Mouse (Mus musculus): Measurements from ENCODE around the gene Tiam2. TPM values are rescaled to one million over a fixed set of nuclear protein-coding genes. Genes with fewer than 3 reads are reported as not detected.

Tiam2 gene
- total and polyA plus RNA-seq, 3 experiments: 0.42 to 1.9 TPM; not detected in 1

- Histone ChIP-seq H3K4me3 (ENCODE audit: control insufficient read depth in 1 of 2, insufficient read depth in 1 of 2, low read depth in 2 of 2, low read length in 2 of 2) (no peak overlapping the region), H3K4me1 (ENCODE audit: control insufficient read depth in 1 of 2, insufficient read depth in 2 of 2, low read length in 2 of 2) (no peaks in the 10 kb centered on the region), H3K9ac (ENCODE audit: control insufficient read depth, low read depth, low read length, poor library complexity, severe bottlenecking) (no peak overlapping the region), H3K27ac (ENCODE audit: control insufficient read depth, low read depth, low read length) (no peak overlapping the region), H3K36me3 (ENCODE audit: control insufficient read depth in 1 of 2, insufficient read depth in 2 of 2, low read length in 2 of 2) (no peaks in the 10 kb centered on the region), H3K79me2 (ENCODE audit: control insufficient read depth, insufficient read depth, low read length, poor library complexity) (no peaks in the 10 kb centered on the region), H3K27me3 (ENCODE audit: control insufficient read depth in 1 of 2, insufficient read depth in 2 of 2, low read length in 2 of 2) (no peaks in the 10 kb centered on the region), H3K9me3 (replicated peaks; ENCODE audit: insufficient read depth, low read length) (no peaks in the 10 kb centered on the region)
- no peak for TF ChIP-seq HCFC1 (IDR thresholded peaks at IDR 0.05; ENCODE audit: low read depth, low read length)
- TF ChIP-seq ZMIZ1 (IDR thresholded peaks at IDR 0.05; ENCODE audit: low read depth, low read length): no peak
- no peak for TF ChIP-seq MAX (IDR thresholded peaks at IDR 0.05; ENCODE audit: low read length)
- no peak for TF ChIP-seq CHD1 (IDR thresholded peaks at IDR 0.05; ENCODE audit: low read depth, low read length)
- DNase-seq (ENCODE audit: low read depth, low spot score): no peak
Measured at GRCm38 (mm10) chr17:3360236-3360635, 33.9 kb downstream of the Tiam2 start.

- no peaks in the 10 kb centered on the region for H3K36me3 ChIP-seq (ENCODE audit: control insufficient read depth in 1 of 2, insufficient read depth in 2 of 2, low read length in 2 of 2)
- H3K27me3 ChIP-seq (ENCODE audit: control insufficient read depth in 1 of 2, insufficient read depth in 2 of 2, low read length in 2 of 2): no peaks in the 10 kb centered on the region
- no peak overlapping the region for H3K9ac ChIP-seq (ENCODE audit: control insufficient read depth, low read depth, low read length, poor library complexity, severe bottlenecking)
- no peaks in the 10 kb centered on the region for H3K9me3 ChIP-seq (replicated peaks; ENCODE audit: insufficient read depth, low read length)
- H3K4me1 ChIP-seq (ENCODE audit: control insufficient read depth in 1 of 2, insufficient read depth in 2 of 2, low read length in 2 of 2): no peaks in the 10 kb centered on the region
- TF ChIP-seq HCFC1 (IDR thresholded peaks at IDR 0.05; ENCODE audit: low read depth, low read length) (no peak), POLR2AphosphoS2 (IDR thresholded peaks at IDR 0.05; ENCODE audit: low read length) (no peak), POLR2AphosphoS5 (IDR thresholded peaks at IDR 0.05; ENCODE audit: borderline replicate concordance, low read depth, low read length) (no peak), ZMIZ1 (IDR thresholded peaks at IDR 0.05; ENCODE audit: low read depth, low read length) (no peak), TCF12 (IDR thresholded peaks at IDR 0.05; ENCODE audit: low read depth, low read length) (no peak), NRF1 (IDR thresholded peaks at IDR 0.05; ENCODE audit: insufficient read depth, low read depth, low read length, poor library complexity, severe bottlenecking) (no peak), GABPA (IDR thresholded peaks at IDR 0.05; ENCODE audit: low read depth, low read length) (no peak), NELFE (IDR thresholded peaks at IDR 0.05; ENCODE audit: low read depth, low read length) (no peak), EP300 (IDR thresholded peaks at IDR 0.05; ENCODE audit: low read depth in 1 of 2, low read length in 2 of 2) (no peak), ZKSCAN1 (IDR thresholded peaks at IDR 0.05; ENCODE audit: low read depth, low read length) (no peak), MAX (IDR thresholded peaks at IDR 0.05; ENCODE audit: low read length) (no peak), SMC3 (IDR thresholded peaks at IDR 0.05; ENCODE audit: low read depth, low read length) (no peak), MYB (IDR thresholded peaks at IDR 0.05; ENCODE audit: low read depth, low read length) (no peak), ZNF384 (IDR thresholded peaks at IDR 0.05; ENCODE audit: low read depth, low read length) (no peak), ZC3H11A (IDR thresholded peaks at IDR 0.05; ENCODE audit: low read depth, low read length) (no peak), ELF1 (IDR thresholded peaks at IDR 0.05; ENCODE audit: low read depth, low read length) (no peak), CHD2 (IDR thresholded peaks at IDR 0.05; ENCODE audit: low read length) (no peak), CTCF (IDR thresholded peaks at IDR 0.05 in 2 of 3, conservative IDR thresholded peaks at IDR 0.05 in 1 of 3; ENCODE audit: control insufficient read depth in 1 of 3, insufficient read depth in 1 of 3, low read depth in 2 of 3, low read length in 3 of 3, poor library complexity in 1 of 3, severe bottlenecking in 1 of 3) (no peak), BHLHE40 (IDR thresholded peaks at IDR 0.05; ENCODE audit: borderline replicate concordance, low read depth, low read length) (no peak)
- no peak overlapping the region for H3K4me3 ChIP-seq (ENCODE audit: control insufficient read depth in 1 of 2, insufficient read depth in 1 of 2, low read depth in 2 of 2, low read length in 2 of 2)
- no peak for DNase-seq (ENCODE audit: low read depth, low spot score)
- H3K79me2 ChIP-seq (ENCODE audit: control insufficient read depth, insufficient read depth, low read length, poor library complexity): no peaks in the 10 kb centered on the region
- H3K27ac ChIP-seq (ENCODE audit: control insufficient read depth, low read depth, low read length): no peak overlapping the region
Measured at GRCm38 (mm10) chr17:3361751-3362150, 35.4 kb downstream of the Tiam2 start.

Measured in MEL (cell line).